Mouse (Mus musculus): ENCODE data around the gene Trim80. TPM values are rescaled to one million over a fixed set of nuclear protein-coding genes. Genes with fewer than 3 reads are reported as not detected.
"Not testable (repeated sequence)": the region's sequence is repeated elsewhere in the genome, so short reads cannot be mapped to it uniquely, and the experiment has no call there.

Gene Trim80
- total RNA-seq, 2 experiments from 2014 or later = not detected

DNA sequence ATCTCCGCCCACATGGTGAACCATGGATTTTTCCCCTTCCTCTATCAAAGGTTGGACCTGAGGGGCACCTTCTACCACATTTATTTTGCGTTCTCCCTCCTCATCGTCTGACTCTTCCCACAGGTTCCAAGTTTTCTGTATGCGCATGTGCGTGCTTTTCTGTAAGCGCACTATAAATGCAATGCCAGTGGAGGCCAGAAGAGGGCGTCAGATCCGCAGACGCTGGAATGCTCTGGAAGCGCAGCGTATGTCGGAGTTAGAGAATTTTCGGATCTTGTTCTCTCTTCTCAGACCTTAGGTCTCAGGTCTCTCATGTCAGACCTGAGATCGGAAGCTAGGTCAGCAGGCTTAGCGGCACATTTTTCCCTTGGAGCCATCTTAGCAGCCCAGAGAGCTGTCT is 15.3 kb downstream of the Trim80 start:
- peak; percentile 38 for TF ChIP-seq CTCF (conservative IDR thresholded peaks at IDR 0.05)
- no peak for DNase-seq (ENCODE audit: low spot score in 2 of 2)
- H3K27ac ChIP-seq = no peak overlapping the region
- H3K4me3 ChIP-seq = no peak overlapping the region

DNA sequence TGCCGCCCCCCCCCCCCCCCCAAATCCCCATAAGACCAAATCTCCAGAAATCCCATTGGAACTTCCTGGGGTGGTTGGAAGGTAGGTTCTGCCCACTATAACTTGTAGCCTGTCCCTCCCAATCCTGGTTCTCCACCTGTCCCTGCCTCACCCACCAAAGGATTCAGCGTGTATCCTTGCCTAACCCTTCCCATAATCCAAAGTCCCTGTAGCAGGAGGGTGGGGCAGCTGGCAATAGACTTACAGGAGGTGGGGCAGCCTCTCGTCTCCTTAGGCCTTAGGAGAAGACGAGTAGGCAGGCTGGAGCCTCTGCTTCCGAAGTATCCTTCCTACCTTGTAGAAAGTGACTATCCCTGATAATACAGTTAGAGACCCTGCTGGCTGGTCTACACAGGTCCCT is 15.8 kb downstream of the Trim80 start:
- Histone ChIP-seq H3K4me3 (no peak overlapping the region), H3K27ac (no peak overlapping the region)
- TF ChIP-seq CTCF (conservative IDR thresholded peaks at IDR 0.05) = no peak
- no peak for DNase-seq (ENCODE audit: low spot score in 2 of 2)

DNA sequence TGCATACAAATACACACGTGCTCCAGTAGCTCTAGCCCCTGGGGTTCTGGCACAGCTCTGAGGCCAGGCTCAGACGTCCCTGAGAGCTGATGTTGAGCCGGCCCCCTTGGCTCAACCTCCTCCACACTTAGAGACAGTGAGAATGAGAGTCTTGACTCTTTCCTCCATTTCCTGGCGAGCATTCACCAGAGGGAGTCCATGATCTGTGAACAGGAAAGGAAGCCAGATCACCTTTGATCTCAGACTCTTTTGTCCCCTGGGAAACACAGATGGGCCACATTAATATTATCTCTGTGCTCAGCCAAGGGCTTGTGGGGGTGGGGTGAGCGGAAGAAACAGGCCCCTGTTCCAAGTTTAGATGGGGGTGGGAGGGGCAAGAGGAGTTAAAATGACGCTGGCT is 17.1 kb downstream of the Trim80 start:
- H3K27ac ChIP-seq = no peak overlapping the region
- DNase-seq (ENCODE audit: low spot score in 2 of 2) = no peak
- TF ChIP-seq CTCF (conservative IDR thresholded peaks at IDR 0.05) = no peak
- H3K4me3 ChIP-seq = no peak overlapping the region

DNA sequence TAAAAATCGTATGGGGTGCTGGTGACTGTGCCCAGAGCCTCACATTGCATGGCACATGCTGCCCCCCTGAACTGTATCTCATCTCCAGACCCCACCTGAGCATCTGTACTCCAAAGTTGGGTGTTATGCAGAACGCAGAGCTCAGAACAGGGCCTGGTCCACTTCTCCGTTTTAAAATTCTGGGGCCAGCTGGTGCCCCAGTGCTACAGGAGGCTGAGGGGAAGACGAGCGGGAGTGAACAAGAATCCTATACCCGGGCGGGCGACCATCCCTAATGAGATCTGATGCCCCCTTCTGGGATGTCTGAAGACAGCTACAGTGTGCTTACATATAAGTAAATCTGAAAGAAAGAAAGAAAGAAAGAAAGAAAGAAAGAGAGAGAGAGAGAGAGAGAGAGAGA is 20.6 kb downstream of the Trim80 start:
- no peak overlapping the region for H3K27ac ChIP-seq
- no peak overlapping the region for H3K4me3 ChIP-seq
- DNase-seq (ENCODE audit: low spot score in 2 of 2) = no peak
- TF ChIP-seq CTCF (conservative IDR thresholded peaks at IDR 0.05) = peak; percentile 41

DNA sequence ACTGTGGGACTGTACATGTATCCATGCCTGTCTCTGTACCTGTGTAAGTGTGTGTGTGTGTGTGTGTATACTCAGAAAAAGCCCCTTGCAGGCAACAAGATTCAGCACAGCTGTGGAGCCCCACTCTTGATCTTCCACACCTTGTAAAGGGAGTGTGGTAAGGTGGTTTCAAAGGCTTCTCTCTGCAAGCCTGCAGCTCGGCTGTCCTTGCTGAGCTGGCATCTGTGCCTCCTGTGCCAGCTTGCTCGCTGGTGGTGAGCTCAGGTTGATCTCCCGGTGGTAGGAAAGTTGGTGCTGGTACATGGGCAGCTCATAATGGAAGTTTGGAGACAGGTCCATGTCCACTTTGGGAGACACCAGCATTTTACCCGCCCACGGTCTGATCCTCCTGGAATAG is 21.5 kb downstream of the Trim80 start:
- DNase-seq (ENCODE audit: low spot score in 2 of 2) = no peak
- TF ChIP-seq CTCF (conservative IDR thresholded peaks at IDR 0.05) = no peak
- no peak overlapping the region for H3K27ac ChIP-seq
- no peak overlapping the region for H3K4me3 ChIP-seq

DNA sequence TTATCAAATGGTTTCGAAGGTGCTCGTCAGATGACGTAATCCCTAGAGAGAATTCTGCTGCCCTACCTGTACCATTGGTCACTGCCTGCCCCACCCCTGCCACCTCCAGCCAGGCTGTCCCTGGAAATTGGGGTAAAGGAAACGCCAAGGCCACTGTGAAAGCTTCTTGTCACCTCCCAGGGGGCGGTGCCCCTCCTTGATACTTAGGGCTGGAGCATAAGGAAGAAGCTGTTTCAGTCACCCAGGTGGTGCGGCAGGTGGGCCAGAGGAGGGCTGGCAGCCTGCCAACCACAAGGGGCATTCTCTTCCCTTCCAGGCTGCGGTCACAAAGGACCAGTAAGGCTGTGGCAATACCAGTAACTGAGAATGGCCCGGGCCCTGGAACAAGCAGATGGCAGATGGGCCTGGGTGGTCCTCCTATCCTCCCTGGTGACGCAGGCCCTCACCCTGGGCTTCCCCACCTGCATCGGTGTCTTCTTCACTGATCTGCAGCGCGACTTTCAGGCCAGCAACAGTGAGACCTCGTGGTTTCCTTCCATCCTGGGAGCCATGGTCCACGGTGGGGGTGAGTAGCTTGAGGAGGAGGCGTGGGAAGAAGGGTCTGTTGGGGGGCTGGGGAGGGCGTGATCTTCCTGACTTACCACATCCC is 22.0 kb downstream of the Trim80 start, which contains the start of gene Slc16a5:
Gene Slc16a5, plus strand, starts transcription at position 232 of the 649 bp plus-strand sequence.
- no peak for TF ChIP-seq CTCF (conservative IDR thresholded peaks at IDR 0.05)
- no peak within 1 kb of the TSS for H3K4me3 ChIP-seq
- no peak for DNase-seq (ENCODE audit: low spot score in 2 of 2)
- no peak within 1 kb of the TSS for H3K27ac ChIP-seq

DNA sequence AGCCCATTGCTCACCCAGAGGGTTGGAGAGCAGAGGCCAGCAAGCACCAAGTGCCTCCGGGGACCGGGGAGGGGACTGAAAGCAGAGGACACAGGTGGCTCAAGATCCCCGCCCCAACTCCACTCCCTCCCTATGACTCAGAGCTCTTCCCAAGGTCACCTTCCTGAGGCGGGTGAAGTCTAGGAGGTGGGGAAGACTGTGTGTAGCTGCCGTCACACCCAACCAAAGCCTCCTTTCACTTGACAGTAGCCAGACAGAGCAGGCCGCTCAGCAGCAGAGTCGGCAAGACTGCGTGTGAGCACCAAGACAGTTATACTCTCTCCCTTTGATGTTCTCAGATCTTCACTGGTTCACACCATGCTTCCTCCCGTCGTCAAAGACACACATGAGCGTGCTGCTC is 23.1 kb downstream of the Trim80 start:
- Histone ChIP-seq H3K27ac (no peak overlapping the region), H3K4me3 (no peak overlapping the region)
- no peak for TF ChIP-seq CTCF (conservative IDR thresholded peaks at IDR 0.05)
- no peak for DNase-seq (ENCODE audit: low spot score in 2 of 2)

DNA sequence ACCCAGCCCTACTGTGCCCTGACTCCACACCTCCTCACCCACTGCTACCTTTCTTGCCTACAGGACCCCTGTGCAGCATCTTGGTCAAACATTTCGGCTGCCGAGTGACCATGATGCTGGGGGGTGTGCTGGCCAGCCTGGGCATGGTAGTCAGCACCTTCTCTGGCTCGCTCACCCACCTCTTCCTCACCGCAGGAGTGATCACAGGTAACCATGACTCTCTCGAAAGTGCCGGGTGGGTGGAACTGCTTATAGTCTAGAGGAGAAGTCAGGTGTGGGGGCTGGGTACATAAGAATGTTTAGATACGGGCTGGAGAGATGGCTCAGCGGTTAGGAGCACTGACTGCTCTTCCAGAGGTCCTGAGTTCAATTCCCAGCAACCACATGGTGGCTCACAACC is 24.5 kb downstream of the Trim80 start:
- no peak for TF ChIP-seq CTCF (conservative IDR thresholded peaks at IDR 0.05)
- no peak for DNase-seq (ENCODE audit: low spot score in 2 of 2)
- no peak overlapping the region for H3K27ac ChIP-seq
- no peak overlapping the region for H3K4me3 ChIP-seq

DNA sequence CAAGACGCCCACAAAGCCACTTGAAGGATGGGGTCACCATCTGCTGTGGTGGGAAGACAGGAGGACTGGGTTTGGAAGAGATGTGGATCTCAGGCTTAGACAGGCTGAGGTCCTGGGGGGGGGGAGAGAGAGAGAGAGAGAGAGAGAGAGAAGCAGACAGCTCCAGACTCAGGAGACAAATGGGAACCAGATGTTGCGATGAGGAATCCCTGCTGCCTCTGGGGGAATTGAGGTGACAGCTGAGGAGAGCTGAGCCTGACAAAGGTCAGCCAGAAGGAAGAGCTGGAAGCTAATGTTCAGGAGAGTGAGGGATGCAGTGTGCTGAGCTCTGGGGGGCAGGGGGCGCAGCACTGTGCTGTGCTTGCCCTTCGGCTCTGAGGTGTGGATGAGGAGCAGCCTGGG is 26.9 kb downstream of the Trim80 start:
- no peak overlapping the region for H3K27ac ChIP-seq
- TF ChIP-seq CTCF (conservative IDR thresholded peaks at IDR 0.05) = no peak
- DNase-seq (ENCODE audit: low spot score in 2 of 2) = no peak
- no peak overlapping the region for H3K4me3 ChIP-seq

DNA sequence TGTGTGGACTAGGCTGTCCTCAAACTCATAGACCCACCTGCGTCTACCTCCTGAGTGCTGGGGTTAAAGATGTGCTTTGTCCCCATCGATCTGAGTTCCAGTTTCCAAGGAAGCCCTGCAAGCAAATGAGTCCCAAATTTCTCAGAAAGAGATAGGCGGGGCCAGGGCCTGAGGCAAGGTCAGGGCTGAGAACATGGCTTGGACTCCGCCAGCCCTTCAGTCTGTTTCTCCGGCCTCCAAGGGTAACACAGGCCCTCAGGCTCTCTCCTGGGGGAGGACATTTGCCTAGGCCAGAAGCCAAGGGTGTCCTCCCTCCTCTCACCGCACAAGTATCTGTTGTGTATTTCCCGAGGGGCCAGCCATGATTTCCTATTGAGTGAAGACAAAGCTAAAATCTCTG is 31.8 kb downstream of the Trim80 start:
- Histone ChIP-seq H3K4me3 (no peak overlapping the region), H3K27ac (no peak overlapping the region)
- no peak for DNase-seq (ENCODE audit: low spot score in 2 of 2)
- TF ChIP-seq CTCF (conservative IDR thresholded peaks at IDR 0.05) = no peak

DNA sequence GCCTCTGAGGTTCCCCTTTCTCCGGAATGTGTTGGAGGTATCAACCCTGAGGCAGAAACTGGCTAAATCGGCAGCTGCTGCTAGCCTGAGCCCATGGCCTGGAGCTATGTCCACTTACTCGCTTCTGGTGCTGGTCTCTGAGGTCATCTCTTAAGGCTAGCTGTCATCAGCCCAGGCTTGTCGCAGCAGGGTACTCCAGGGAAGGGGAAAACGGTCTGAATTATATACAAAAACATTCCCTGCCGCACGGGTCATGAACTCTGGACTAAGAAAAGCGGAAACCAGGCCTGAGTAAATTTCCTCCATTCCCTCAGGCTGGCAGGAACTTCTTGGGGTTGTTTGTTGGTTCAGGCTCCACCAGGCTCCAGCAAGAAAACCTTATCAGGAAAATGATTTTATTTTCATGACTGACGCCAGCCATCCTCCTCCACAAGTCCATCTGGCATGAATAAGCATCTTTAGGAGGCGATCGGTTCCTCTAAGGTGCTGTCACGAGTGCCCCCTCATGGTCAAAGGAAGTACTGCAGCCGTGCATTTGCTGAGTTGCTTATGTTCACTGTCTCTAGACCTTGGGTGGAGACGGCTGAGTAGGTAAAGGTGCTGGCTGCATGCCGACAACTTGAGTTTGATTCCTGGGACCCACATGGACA is 33.4 kb downstream of the Trim80 start:
- peak overlapping the region; percentile 96 for H3K27ac ChIP-seq
- H3K4me3 ChIP-seq = peak overlapping the region; percentile 2; the same call in 1 of the 2 replicates
- peak; percentile 93 to 97 for DNase-seq (ENCODE audit: low spot score in 2 of 2)
- peak; percentile 100; the same call in 1 of the 2 replicates for TF ChIP-seq CTCF (conservative IDR thresholded peaks at IDR 0.05)

DNA sequence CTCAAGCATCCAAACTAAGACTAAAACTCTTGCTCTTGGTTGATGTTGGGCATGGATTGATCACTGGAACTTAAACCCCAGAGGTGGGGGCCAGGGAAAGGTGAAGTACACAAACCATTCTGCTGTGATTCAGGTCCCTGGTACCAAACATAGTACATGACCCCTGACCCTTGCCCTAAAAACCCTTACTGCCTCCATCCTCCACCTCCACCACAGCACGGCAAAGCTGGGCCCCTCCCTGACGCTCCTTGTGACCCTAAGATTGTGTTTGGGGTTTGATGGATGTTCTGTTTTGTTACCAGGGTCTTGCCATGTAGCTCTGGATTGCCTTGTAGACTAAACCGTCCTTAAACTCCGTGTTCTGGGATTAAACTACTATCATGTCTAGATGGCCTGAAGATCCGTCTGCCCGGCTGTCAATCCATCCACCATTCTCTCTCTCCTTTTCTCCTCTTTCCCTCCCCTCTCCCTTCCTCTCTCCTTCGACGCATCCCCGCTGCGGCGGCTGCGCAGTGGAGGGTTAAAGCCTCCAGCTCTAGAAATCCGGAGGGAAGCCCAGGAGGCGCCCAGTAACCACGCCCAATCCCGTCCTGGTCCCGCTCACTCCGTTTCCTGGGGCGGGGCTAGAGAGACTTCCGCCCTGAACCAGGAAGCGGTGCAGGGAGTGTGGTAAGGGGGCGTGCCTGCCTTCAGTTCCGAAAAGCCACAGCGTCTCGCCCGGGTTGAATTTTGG is 34.8 kb downstream of the Trim80 start, which contains the start of gene Armc7:
Gene Armc7, plus strand, starts transcription at position 643 of the 733 bp plus-strand sequence.
- no peak for TF ChIP-seq CTCF (conservative IDR thresholded peaks at IDR 0.05)
- peak within 1 kb of the TSS; percentile 96 for H3K27ac ChIP-seq

DNA sequence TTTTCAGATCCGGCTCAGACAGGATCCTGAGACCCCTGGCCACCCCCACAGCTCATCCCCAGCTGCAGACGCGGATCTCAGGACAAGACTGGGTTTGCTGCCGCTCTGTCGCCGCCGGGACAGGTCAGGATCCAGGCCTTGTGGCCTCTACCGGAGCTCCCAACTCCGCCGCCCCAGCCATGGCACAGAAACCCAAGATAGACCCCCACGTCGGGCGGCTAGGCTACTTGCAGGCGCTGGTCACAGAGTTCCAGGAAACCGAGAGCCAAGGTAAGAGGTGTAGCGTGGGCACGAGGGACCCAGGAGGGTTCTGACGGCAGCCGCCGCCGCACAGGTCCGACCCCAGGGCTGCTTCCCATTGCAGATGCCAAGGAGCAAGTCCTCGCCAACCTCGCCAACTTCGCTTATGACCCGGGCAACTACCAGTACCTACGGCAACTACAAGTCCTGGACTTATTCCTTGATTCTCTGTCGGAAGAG is 35.5 kb downstream of the Trim80 start:
- TF ChIP-seq CTCF (conservative IDR thresholded peaks at IDR 0.05) = no peak
- no peak for DNase-seq (ENCODE audit: low spot score in 2 of 2)
- H3K4me3 ChIP-seq = peak overlapping the region; percentile 94
- H3K27ac ChIP-seq = peak overlapping the region; percentile 96; the same call in 1 of the 2 replicates

More for the DNA sequence above, 34.8 kb downstream of the Trim80 start, which contains the start of gene Armc7:
- H3K4me3 ChIP-seq = peak within 1 kb of the TSS; percentile 94
- DNase-seq (ENCODE audit: low spot score in 2 of 2) = peak; percentile 94 to 96

DNA sequence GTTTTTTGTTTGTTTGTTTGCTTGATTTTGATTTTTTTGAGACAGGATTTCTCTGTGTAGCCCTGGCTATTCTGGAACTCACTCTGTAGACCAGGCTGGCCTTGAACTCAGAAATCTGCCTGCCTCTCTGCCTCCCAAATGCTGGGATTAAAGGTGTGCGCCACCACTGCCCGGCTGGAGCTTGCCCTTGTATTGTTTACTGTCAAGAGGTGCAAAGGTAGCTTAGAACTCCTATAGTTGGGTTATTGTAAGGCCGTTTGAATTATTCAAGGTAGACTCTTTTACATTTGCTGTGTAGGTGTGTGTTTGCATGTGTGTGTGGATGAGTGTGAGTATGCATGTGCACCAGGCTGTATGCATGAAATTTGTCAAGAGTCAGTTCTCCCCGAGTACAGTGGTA is 36.3 kb downstream of the Trim80 start:
- H3K4me3 ChIP-seq = peak overlapping the region; percentile 94; the same call in 1 of the 2 replicates
- H3K27ac ChIP-seq; DNase-seq (ENCODE audit: low spot score in 2 of 2): not testable (repeated sequence)

DNA sequence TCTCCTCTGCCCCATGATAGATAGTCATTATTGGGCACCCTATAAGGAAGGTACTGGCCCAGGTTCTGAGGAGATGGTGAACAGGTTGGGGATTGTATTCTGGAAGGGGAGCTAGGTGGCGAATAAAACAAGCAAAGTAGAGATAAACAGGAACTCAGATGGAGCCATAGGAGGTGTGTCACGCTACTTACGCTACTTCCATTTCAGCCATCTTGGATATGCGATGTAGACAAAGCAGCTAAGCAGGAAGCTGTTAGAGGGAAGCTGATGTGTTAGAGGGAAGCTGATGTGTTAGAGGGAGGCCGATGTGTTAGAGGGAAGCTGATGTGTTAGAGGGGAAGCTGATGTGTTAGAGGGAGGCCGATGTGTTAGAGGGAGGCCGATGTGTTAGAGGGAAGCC is 37.0 kb downstream of the Trim80 start:
- H3K4me3 ChIP-seq; DNase-seq (ENCODE audit: low spot score in 2 of 2); H3K27ac ChIP-seq: not testable (repeated sequence)

Data from layer of hippocampus, adult 2 months (tissue).